Mouse (Mus musculus): ENCODE data around the gene Mfsd10. TPM values are rescaled to one million over a fixed set of nuclear protein-coding genes. Genes with fewer than 3 reads are reported as not detected.

The Mfsd10 gene
- polyA plus RNA-seq (2015; fragmentation: Nextera tagmentation; extraction: Ambion mirVana), result 106 and 118 TPM in 2 replicates

DNA sequence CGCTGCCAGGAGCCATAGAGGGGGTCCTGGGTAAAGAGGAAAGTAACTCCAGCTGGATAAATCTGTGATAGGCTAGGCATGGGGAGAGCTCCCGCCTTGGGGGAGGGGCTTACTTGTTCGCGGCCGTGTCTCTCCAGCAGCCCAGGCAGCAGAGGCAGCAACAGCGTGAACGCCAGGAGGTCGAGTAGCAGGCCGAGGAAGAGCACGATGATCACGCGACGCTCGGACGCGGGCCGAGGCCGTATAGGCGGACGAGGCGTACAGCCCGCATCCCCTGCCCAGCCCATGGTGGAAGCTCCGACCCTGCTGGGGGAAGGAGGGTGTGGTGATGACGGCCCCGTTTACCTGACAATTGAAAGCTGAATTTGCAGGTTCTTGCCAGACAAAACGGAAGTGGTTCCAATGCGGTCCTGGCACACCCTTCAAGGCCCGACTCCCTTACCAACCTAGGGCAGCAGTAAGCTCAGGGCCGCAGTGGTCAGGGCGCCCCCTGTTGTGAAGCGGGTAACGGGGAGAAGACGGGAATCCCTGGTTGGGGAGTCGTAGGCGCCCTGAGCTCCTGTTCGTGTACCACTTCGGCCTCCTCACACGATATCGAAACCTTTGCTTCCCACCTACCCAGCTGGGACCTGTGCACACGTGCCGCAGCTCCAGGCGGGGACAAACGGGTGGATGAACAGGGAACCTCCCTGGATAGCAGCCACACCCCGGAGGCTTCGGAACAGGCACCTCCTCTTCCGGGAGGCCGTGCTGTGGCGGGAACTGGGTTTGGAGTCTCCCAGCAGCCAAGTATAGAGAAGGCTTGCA, at the start of gene Mfsd10:
Gene Mfsd10, minus strand, starts transcription at position 732 of the 807 bp plus-strand sequence.
- Histone ChIP-seq H3K27me3 (replicated peaks) (no peaks in the 10 kb centered on the region), H3K27ac (peak within 1 kb of the TSS; percentile 88), H3K4me2 (peak within 1 kb of the TSS; percentile 80), H3K4me1 (peaks cover 22% of the 10 kb centered on the region), H3K9me3 (no peaks in the 10 kb centered on the region), H3K36me3 (replicated peaks) (peaks cover 45% of the 10 kb centered on the region), H3K4me3 (peak within 1 kb of the TSS; percentile 61), H3K9ac (peak within 1 kb of the TSS; percentile 64)
- peak; percentile 94 for ATAC-seq (replicated peaks)
- under 1% methylated on average over 48 of the region's 48 CpGs for WGBS

GRCm38 (mm10) chr5:34670280-34670679, 33.3 kb upstream of the Mfsd10 start:
- H3K9ac ChIP-seq, result no peak overlapping the region
- no peak for ATAC-seq (replicated peaks)
- H3K4me2 ChIP-seq, result no peak overlapping the region
- H3K27ac ChIP-seq, result no peak overlapping the region
- no peaks in the 10 kb centered on the region for H3K4me1 ChIP-seq
- no peaks in the 10 kb centered on the region for H3K27me3 ChIP-seq (replicated peaks)
- WGBS, result 81% methylated on average over 4 of the region's 4 CpGs
- H3K9me3 ChIP-seq, result no peaks in the 10 kb centered on the region
- H3K36me3 ChIP-seq (replicated peaks), result no peaks in the 10 kb centered on the region
- no peak overlapping the region for H3K4me3 ChIP-seq

DNA sequence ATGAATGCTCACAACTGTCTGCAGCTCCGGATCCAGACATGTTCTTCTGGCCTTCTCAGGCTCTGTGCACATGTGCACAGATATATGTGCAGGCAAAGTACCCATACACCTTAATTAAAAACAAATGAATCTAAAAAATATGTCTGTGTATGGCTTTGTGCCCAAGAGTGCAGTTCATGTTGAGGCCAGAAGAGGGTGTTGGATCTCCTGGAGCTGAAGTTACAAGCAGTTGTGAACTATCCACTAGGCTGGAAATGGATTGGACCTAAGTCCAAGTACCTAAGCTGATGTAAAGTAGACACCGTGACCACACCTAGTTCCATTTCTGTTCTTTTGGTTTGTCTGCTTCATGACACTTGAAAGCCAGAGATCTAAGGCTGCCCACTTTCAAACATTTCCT, 32.5 kb upstream of the Mfsd10 start:
- H3K4me1 ChIP-seq, result no peaks in the 10 kb centered on the region
- no peak overlapping the region for H3K4me2 ChIP-seq
- no peak overlapping the region for H3K27ac ChIP-seq
- H3K36me3 ChIP-seq (replicated peaks), result no peaks in the 10 kb centered on the region
- no peak for ATAC-seq (replicated peaks)
- no peaks in the 10 kb centered on the region for H3K27me3 ChIP-seq (replicated peaks)
- H3K4me3 ChIP-seq, result no peak overlapping the region
- 83% methylated on average over 2 of the region's 2 CpGs for WGBS
- H3K9me3 ChIP-seq, result no peaks in the 10 kb centered on the region
- no peak overlapping the region for H3K9ac ChIP-seq

DNA sequence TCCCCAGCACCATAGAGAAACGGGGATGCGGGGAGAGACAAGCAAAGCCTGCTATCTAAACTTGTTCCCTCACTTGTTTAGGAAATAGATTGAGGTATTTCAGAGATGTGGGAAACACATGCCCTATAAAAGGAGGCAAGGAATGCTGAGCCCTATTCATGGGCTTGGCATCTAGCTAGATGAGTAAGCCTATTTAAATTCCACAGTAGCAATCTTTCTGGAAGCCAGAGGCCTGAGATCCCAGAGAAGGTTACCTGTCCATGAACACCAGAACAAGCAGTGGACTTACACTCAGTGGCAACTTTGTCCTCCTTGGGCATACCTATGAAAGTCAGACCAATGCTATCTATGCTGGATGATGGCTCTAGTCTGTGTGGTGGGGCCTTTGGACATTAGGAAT, 26.2 kb upstream of the Mfsd10 start:
- no peak overlapping the region for H3K27ac ChIP-seq
- H3K4me2 ChIP-seq, result no peak overlapping the region
- no peak overlapping the region for H3K9ac ChIP-seq
- no peaks in the 10 kb centered on the region for H3K36me3 ChIP-seq (replicated peaks)
- no peak overlapping the region for H3K4me3 ChIP-seq
- ATAC-seq (replicated peaks), result no peak
- WGBS, result 96% methylated on average over 2 of the region's 2 CpGs
- H3K4me1 ChIP-seq, result peaks cover 15% of the 10 kb centered on the region
- H3K27me3 ChIP-seq (replicated peaks), result no peaks in the 10 kb centered on the region
- no peaks in the 10 kb centered on the region for H3K9me3 ChIP-seq

DNA sequence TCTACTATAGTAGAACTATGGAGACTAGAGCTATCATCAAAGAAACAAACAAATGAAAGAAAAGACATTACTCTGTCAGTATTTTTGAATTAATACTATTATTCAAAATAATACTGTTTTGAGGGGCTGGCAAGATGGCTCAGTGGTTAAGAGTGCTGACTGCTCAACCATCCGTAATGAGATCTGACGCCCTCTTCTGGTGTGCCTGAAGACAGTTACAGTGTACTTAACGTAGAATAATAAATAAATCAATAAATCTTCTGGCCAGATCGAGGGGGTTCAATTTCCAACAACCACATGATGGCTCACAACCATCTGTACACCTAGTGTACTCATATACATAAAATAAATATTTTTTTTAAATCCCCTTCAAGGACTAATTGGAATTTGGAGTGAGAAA, 24.9 kb upstream of the Mfsd10 start:
- no peaks in the 10 kb centered on the region for H3K9me3 ChIP-seq
- 87% methylated on average over 4 of the region's 4 CpGs for WGBS
- H3K4me2 ChIP-seq, result no peak overlapping the region
- no peaks in the 10 kb centered on the region for H3K36me3 ChIP-seq (replicated peaks)
- H3K9ac ChIP-seq, result no peak overlapping the region
- peaks cover 15% of the 10 kb centered on the region for H3K4me1 ChIP-seq
- no peaks in the 10 kb centered on the region for H3K27me3 ChIP-seq (replicated peaks)
- no peak for ATAC-seq (replicated peaks)
- H3K27ac ChIP-seq, result no peak overlapping the region
- no peak overlapping the region for H3K4me3 ChIP-seq

DNA sequence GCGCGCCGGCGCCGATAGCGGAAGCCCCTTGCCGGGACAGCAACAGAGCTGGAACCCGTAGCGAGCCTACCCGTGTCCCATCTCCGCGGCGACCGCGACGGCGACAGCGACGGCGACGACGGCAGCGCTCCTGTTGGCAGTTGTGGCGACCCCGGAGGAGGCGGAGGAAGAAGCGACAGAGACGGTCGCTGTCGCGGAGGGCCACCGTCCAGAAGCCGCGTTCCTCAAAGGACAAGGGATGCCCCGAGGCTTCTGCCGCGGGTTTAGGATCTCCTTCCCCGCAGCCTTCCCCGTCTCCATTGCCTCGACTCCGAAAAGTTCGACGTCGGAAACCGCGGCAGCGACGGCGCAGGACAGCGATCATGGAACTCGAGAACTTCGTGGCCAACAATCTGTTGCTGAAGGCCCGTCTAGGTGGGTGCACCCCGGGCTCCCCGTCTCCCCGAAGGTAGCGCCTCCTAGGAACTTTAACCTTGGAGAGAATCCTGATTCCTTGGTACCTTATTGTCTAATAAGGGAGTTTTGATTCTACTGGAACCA, 23.6 kb upstream of the Mfsd10 start:
- WGBS, result under 1% methylated on average over 57 of the region's 57 CpGs
- no peaks in the 10 kb centered on the region for H3K27me3 ChIP-seq (replicated peaks)
- no peaks in the 10 kb centered on the region for H3K9me3 ChIP-seq
- peak overlapping the region; percentile 66 for H3K4me2 ChIP-seq
- H3K27ac ChIP-seq, result peak overlapping the region; percentile 85
- peaks cover 3% of the 10 kb centered on the region for H3K36me3 ChIP-seq (replicated peaks)
- peaks cover 15% of the 10 kb centered on the region for H3K4me1 ChIP-seq
- peak overlapping the region; percentile 63 for H3K4me3 ChIP-seq
- H3K9ac ChIP-seq, result peak overlapping the region; percentile 57
- no peak; the same call in none of the 2 replicates for ATAC-seq (replicated peaks)

DNA sequence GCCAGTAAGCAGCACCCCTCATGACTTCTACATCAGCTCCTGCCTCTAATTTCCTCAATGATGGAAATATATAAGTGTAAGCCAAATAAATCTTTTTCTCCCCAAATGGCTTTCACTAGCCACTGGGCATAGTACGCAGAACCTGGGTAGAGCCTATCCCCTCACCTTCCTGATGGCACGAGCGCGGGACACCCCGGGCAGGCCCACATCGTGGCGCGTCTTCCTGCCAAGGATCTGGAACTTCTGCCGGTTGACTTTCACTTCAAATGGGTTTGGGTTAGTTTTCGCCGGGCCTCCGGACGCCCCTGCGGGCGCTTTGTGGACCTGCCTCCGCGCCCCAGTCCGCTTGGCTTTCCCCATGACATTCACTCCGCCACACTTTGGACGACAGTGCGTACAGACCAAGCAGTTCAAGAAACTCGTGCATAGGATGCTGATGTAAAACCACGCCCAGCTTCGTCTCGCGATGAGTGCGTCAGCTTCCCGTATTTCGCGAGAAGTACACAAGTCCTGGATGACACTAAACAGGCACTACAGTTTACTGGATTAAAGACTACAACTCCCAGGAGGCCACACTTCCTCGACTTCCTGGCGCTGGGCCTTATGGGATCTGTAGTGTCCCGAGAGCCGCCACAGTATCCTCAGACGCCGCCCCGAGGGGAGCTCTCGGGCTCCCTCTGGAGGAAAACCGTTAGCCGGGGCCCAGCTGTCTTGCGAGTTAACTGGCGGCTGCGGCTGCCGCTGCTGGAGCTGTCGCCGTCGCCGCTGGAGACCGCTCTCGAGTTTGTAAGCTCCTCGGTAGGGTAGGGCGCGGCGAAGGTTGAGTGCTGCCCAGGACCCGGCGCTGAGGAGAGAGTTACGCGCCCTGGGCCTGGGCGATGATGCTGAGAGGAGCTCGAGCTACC, 22.9 kb upstream of the Mfsd10 start, which contains the start of the genes Nop14 and Grk4:
Gene Nop14, minus strand, starts transcription at position 463 of the 905 bp plus-strand sequence.
Gene Grk4, plus strand, starts transcription at position 694 of the 905 bp plus-strand sequence.
- Histone ChIP-seq H3K9ac (peak within 1 kb of the TSS; percentile 57), H3K9me3 (no peaks in the 10 kb centered on the region), H3K36me3 (replicated peaks) (peaks cover 7% of the 10 kb centered on the region), H3K4me1 (peaks cover 15% of the 10 kb centered on the region), H3K27me3 (replicated peaks) (no peaks in the 10 kb centered on the region), H3K4me3 (peak within 1 kb of the TSS; percentile 63), H3K27ac (peak within 1 kb of the TSS; percentile 85), H3K4me2 (peak within 1 kb of the TSS; percentile 66)
- WGBS, result under 1% methylated on average over 60 of the region's 60 CpGs
- ATAC-seq (replicated peaks), result peak; percentile 100

DNA sequence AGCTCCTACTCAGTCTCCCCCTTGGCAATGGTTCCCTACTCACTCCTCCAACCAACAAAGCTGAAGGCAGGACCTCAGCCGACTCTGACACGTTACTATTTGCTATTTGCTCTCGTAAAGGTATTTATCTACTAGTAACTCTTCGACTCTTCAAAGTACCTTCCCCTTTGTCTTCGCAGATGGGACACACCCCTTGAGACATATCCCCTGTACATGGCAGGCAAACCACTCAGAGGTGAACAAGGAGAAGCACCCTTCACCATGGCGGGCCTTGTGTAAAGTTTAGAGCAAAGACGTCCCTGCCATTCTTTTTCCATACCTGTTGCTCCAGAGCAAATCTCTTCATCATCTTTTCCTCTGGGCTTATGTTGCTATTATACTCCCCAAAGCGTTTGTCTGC, 20.5 kb upstream of the Mfsd10 start:
- no peaks in the 10 kb centered on the region for H3K9me3 ChIP-seq
- no peaks in the 10 kb centered on the region for H3K27me3 ChIP-seq (replicated peaks)

DNA sequence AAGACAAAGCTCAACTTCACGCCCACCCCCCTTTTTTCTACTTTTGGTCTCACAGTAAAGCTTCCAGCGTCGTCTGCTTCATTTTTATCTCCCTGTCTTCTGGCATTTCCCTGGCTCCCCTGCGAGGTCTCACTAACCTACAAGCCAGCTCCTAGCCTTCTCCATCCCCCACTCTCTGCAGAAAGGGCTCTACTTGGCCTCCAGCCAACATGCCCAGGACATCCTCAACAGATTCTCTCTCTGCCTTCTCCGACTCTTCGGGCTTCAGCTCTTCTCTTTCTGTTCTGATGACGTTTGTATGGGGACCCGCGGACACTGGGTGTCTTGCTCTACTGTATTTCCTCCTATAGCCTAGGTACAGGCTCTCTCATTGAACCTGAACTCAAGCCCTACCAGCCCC, 17.9 kb upstream of the Mfsd10 start:
- Histone ChIP-seq H3K9ac (no peak overlapping the region), H3K4me1 (peaks cover 8% of the 10 kb centered on the region), H3K36me3 (replicated peaks) (peaks cover 49% of the 10 kb centered on the region), H3K4me3 (no peak overlapping the region), H3K27me3 (replicated peaks) (no peaks in the 10 kb centered on the region), H3K9me3 (no peaks in the 10 kb centered on the region), H3K27ac (no peak overlapping the region), H3K4me2 (no peak overlapping the region)
- WGBS, result 88% methylated on average over 9 of the region's 9 CpGs
- ATAC-seq (replicated peaks), result no peak

More for the DNA sequence above, 20.5 kb upstream of the Mfsd10 start:
- peaks cover 24% of the 10 kb centered on the region for H3K36me3 ChIP-seq (replicated peaks)
- no peak overlapping the region for H3K4me2 ChIP-seq
- no peak for ATAC-seq (replicated peaks)
- no peak overlapping the region for H3K27ac ChIP-seq
- H3K9ac ChIP-seq, result no peak overlapping the region
- H3K4me1 ChIP-seq, result peaks cover 15% of the 10 kb centered on the region
- 95% methylated on average over 8 of the region's 8 CpGs for WGBS
- no peak overlapping the region for H3K4me3 ChIP-seq

GRCm38 (mm10) chr5:34652961-34653360, 15.9 kb upstream of the Mfsd10 start:
- 94% methylated on average over 5 of the region's 5 CpGs for WGBS
- Histone ChIP-seq H3K4me1 (no peaks in the 10 kb centered on the region), H3K9me3 (no peaks in the 10 kb centered on the region)

GRCm38 (mm10) chr5:34647581-34647980, 10.6 kb upstream of the Mfsd10 start:
- no peak overlapping the region for H3K9ac ChIP-seq
- no peak overlapping the region for H3K4me2 ChIP-seq
- H3K27ac ChIP-seq, result no peak overlapping the region
- peaks cover 83% of the 10 kb centered on the region for H3K36me3 ChIP-seq (replicated peaks)
- no peak overlapping the region for H3K4me3 ChIP-seq
- H3K27me3 ChIP-seq (replicated peaks), result no peaks in the 10 kb centered on the region
- ATAC-seq (replicated peaks), result no peak
- WGBS, result 47% methylated on average over 4 of the region's 4 CpGs
- no peaks in the 10 kb centered on the region for H3K9me3 ChIP-seq
- H3K4me1 ChIP-seq, result no peaks in the 10 kb centered on the region

More at GRCm38 (mm10) chr5:34652961-34653360, 15.9 kb upstream of the Mfsd10 start:
- H3K27me3 ChIP-seq (replicated peaks), result no peaks in the 10 kb centered on the region
- no peak overlapping the region for H3K27ac ChIP-seq
- no peak for ATAC-seq (replicated peaks)
- no peak overlapping the region for H3K4me2 ChIP-seq
- no peak overlapping the region for H3K9ac ChIP-seq
- H3K36me3 ChIP-seq (replicated peaks), result peaks cover 68% of the 10 kb centered on the region
- H3K4me3 ChIP-seq, result no peak overlapping the region

- Histone ChIP-seq H3K9me3 (no peaks in the 10 kb centered on the region), H3K4me3 (no peak overlapping the region), H3K36me3 (replicated peaks) (peaks cover 62% of the 10 kb centered on the region), H3K4me1 (no peaks in the 10 kb centered on the region), H3K4me2 (no peak overlapping the region), H3K27ac (no peak overlapping the region), H3K27me3 (replicated peaks) (no peaks in the 10 kb centered on the region), H3K9ac (no peak overlapping the region)
- ATAC-seq (replicated peaks), result 0 out of 2 replicates have a peak, but pooled peaks have one; percentile 52
- 68% methylated on average over 5 of the region's 5 CpGs for WGBS
Observed at GRCm38 (mm10) chr5:34642932-34643331, 5.9 kb upstream of the Mfsd10 start.
